Mouse (Mus musculus) mouse embryonic stem cell (cell line): ENCODE results near the gene E2f3.

Experiments used
- in situ Hi-C, 2 experiments: fragments of 300-500 bp; cut with MboI; formaldehyde crosslinking; loops; 1 replicate in 1 of 2; 3 replicates in 1 of 2; pipeline ENCODE4 v1.14.3; 2019 to 2020; ENCODE audit warnings: low sequenced_read_pairs in 2 of 2, low pct_unique_long_range_greater_than_20kb in 1 of 2, mixed read lengths in 1 of 2; ENCODE audit not compliant: unreplicated experiment in 1 of 2

Gene E2f3

DNA sequence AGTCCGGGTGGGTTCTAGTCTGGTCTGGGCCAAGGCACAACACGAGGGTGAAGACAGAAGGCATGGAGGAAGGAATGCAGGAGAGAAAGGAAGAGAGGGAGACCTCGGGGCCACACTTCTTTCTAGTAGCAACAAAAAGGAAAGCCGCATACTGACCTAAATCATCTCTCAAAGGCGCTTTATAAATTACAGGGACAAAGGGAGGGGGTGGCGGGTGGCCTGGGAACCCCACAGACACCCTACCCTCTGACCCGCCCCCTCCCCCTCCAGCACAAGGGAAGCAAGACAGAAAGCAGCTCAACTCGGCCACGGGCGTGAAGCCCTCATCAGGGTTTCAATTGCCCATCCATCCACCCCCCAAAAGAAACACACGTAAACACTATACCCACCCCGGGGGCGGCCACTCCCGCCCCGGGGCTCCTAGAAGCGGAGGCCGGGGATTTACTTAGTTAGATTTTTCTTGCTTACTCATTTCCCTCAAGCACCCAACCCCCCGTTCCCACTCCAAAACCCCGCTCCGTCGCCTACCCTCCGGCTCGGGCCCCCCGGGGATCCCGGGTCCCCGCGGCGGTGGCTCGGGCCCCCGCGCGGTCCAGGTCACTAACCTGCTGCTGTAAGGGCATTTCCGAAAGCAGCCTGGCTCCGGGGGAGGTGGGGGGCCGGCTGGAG lies 2.2 kb downstream of the E2f3 start:
- in situ Hi-C loops, result loop anchor here in 1 of 2 experiments (10.0 kb wide), 1 partner anchor 101 kb away; no protein-coding TSS in a partner anchor

DNA sequence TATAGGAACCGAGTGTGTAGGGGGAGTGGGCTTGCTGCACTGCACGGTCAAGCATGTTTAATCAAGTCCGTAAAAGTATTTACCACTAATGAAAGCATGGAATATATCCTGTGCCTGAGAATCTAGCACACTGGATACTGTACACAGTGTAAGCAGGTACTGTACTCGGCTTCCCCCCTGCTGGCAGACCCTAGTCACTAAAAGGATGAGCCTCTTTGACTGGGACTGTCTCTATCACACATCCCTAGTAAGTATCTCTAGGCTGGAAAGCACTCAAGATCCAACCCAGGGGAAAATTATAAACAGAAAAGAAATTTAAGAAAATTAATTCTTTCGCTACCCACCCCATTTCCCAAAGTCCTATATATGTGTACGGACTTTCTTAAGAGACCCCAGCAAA lies 2.8 kb downstream of the E2f3 start:
- in situ Hi-C loops, result loop anchor here in 1 of 2 experiments (10.0 kb wide), 1 partner anchor 102 kb away; no protein-coding TSS in a partner anchor

DNA sequence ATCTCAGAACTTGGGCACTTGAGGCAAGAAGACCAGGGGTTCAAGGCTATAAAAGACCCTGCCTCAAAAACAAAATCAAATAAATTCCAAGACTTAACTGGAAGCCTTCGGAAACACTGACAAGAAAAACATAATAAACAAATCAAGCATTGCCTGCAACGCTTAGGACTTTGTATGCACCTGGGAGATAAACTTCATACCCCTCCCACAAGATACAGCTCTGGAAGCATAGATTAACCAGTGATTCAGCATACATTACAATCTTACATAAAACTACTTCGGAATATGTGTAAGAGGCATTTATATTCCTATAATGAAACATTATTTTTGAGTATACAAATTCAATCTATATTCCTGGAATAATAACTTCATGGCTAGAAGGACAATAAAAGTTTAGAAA lies 3.5 kb downstream of the E2f3 start:
- in situ Hi-C loops, result loop anchor here in 1 of 2 experiments (10.0 kb wide), 1 partner anchor 102 kb away; no protein-coding TSS in a partner anchor

DNA sequence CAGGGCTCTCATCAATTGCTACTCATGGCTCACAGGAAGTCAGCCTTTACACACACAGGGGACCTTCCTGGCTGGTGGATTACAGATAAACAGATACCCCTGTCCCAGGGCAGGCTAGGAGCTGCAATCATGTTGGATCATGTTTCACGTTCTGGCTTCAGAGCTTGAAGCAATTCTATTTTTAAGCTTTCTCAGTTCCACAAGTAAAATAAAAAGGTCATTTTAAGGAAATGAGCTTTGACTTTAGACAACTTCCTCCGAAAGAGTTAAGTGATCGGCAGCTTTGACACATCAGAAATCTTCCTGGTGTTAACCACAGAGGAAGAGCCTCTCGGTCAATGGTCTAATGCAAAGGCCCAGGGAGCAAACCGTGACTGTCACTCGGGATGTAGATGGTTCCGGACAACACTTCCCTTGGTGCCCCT lies 6.7 kb downstream of the E2f3 start:
- in situ Hi-C loops, result no loop called here

DNA sequence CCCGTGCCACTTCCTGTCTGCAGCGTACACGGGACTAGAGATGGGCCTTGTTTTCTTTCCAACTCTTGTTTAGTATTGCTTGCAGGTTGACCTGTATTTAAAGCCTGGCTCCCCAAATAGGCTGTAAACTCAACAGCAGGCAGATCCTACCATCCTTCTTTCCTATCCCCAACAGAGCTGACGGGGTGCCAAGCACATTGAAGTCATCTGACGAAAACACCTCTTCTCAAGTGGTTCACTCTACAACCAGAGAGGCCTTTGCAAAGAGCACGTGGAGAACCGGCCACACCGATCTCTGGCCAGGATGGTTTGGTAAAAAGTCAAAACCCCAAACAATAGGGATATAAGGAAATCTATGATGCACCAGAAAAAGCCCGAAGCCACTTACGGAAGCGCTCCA lies 8.5 kb downstream of the E2f3 start:
- in situ Hi-C loops, result no loop called here

DNA sequence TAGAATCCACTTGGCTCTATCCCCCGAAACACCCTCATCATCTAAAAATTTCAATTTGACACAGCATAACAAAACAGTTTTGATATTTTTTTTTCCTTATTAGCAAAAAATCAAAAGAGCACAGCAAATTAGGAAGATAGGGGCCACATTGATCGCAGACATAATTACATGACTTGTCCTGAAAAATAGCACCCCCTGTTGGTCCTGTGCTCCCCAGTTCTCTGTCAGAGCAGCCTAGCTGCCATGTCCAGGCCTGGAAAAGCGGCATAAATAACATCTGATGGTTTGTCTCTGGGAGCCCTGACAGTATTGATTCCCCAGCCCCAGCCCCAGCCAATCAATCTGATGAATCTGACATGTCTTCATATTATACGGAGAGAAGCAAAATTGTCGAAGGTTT lies 11.8 kb downstream of the E2f3 start:
- in situ Hi-C loops, result no loop called here

DNA sequence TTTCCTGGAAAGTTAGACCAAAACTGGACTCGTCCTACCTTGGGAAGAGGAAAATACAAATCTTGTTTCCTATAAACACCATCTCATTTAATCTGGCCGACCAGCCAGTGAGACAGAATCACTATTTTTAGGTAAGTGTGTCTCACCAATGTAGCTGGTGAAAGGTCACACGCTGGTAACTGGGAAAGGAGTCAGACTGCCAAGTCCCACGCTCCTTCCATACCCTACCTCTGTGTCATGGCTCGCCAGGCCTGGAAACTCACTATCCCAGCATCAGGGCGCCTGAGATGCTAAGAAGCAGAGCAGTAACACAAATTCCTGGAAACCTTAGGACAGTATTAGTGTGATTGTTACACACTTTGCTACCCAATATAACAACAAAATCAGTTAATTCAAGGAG lies 12.3 kb downstream of the E2f3 start:
- in situ Hi-C loops, result no loop called here

DNA sequence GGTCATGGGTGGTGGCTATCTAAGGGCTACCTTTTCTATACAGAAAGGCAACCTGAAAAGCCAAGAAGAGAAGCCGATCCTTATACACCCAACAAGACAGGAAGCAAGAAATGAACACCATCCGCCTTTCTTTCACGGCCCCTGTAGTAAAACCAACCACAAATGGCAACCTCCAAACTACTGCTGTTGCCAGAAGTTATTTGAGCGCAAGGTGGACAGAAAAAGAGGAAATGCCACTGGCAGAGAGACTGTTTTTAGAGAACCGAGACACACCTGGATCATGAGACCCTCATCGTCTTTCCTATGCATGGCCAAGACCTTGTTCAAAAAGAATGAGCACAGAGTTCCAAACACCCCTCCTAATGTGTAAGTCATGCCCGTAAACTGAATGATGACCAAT lies 15.5 kb downstream of the E2f3 start:
- in situ Hi-C loops, result no loop called here

DNA sequence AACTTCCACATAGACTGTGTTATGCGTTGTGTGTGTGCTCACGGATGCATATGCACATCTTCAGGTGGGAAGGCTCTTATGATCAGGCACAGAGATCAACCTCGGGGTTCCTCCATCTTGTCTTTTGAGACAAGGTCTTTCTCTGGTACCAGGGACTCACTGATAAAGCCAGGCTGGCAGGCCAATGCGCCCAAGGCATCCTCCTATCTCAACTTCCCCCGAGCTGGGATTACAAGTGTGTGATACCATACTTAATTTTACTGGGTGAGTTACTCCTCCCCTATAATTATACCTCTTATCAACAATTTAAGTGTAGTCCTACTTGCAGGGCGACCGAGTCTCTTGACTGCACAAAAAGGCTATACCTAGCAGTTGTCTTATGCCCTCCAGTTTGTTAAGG lies 17.2 kb downstream of the E2f3 start:
- in situ Hi-C loops, result no loop called here

DNA sequence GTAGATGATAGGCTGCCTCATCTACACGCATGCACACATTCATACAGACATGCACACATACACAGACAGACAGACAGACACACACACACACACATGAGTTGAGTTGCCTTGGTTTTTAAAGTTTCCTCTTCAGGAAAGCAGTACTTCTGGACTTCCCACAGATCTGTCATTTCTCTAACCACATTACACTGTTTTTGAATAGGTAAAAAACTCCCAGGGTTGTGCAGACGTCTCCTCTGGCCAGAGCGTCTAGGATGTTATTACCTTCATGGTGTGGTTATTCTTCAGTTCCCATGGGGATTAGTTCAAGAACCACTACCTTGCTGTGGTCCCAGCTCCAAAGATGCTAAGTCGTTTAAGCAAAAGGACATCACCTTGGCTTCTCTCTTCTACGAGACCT lies 18.5 kb downstream of the E2f3 start:
- in situ Hi-C loops, result no loop called here

DNA sequence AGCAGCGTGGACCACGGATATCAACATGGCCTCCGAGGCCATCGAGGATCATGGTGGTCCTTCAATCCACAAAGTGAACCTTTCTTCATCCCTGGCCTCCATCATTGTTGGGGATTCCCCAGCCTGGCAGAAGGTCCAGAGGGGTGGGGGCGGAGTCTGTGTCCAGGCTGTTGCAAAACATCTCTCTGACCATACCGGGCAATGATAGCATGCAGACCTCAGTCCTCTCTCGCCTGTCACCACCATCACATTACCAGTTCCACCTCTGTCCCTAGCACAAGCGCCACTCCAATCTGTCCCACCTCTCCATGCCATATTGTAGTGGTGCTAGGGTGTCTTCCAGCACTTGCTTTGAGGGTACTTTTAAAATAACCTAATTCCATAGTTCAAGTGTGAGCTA lies 18.9 kb downstream of the E2f3 start:
- in situ Hi-C loops, result no loop called here

DNA sequence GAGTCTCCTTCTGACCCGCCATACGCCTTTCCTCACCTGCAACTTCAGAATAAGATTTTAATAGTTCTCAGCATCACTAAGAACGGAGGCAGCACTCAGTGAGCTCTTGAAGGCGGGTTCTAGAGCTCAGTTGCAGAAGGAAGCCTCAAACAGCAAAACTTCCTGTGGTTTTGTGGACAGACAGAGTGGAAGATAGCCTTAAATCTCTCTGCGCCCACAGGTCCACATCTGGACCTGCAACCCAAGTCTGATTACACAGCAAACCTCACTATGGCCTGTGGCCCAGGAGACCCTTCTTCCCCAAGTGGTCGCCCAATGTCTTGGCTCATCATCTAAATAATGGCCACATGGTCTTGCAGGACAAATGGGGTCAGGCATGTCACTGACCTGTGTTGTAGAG lies 21.8 kb downstream of the E2f3 start:
- in situ Hi-C loops, result no loop called here

DNA sequence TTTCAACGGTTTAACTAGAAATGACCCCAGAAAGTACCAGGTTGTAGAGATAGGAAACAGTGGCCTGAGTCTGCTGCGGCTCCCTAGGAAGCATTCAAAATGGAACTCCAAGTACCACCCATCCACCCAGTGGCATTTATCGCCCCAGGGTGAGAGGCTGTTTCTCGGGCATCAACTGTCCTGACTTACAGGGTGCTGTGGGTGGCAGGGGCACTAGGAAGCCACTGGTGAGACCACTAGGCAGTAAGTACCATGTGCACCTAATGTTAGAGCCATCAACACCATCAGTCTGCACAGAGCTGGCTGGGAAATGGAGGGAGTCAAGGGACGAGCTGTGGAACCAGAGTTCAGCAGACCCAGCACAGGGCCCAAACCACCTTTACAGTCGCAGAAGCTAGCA lies 25.4 kb downstream of the E2f3 start:
- in situ Hi-C loops, result no loop called here

DNA sequence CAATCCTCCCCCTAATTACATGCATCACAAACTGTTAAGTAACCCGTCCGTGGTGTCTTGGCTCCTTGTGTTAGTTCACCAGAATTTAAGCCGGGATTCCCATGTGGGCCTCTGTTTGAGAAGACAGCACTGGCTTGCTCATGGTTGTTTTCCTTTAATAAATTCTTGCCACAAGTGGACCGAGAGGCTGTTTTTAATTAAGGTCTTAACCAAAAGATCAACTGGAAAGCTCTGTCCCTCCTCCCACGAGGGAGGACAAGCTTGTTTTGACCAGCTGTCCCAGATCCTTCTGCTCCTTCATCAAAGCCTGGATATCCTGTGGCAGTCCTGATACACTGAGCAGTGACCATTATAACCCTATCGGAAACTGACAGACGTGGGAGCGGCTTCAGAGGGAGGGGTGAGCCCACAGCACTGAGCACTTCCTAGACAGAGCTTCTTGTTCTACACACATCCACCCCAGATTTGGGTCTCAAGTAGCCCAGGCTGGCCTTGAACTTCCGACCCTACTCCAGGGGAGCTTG lies 28.1 kb downstream of the E2f3 start:
- in situ Hi-C loops, result no loop called here

DNA sequence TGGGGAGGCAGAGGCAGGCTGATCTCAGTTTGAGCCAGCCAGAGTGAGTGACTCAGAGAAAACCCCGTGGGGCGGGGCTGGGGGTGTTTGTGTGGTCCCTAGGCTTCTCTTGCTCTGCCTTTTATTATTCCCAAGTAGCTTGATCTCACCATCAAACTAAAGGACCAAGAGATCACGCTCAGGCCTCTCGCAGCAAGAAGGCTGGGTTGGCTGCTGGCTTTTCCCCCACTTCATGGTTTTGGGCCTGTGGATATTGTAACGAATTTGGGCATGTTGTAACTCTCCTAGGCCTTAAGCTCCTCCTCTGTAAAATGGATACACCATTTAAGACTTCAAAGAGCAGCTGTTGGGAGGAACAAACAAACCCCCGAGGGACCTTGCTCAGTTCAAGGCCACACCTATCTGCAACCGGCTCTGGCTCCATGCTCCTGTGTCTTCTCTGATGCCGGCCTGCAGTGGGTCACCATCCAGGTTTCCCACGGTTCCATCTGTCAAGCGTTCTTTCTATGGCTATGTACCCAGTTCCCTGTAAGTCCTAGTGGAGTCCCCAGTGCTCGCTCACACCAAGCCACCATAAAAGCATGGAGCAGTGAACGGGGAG lies 28.9 kb downstream of the E2f3 start:
- in situ Hi-C loops, result no loop called here

DNA sequence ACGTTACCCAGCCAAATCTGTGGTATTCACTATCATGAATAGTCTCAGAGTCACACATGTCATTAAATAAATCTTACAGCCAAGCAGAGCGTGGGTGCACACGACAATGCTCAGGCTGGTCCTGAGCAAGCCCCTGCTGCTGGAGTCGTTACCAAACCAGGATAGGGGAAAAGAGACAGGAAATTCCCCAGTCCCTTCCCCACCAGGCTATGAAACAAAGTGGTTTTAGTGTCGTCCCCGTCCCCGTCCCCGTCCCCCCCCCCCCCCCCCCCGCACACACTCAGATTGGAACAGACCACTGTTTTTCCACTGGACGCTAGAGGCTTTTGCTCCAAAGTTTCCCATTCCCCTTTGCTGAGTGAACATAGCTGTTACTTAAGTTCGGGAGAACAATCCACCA lies 30.6 kb downstream of the E2f3 start:
- in situ Hi-C loops, result no loop called here

DNA sequence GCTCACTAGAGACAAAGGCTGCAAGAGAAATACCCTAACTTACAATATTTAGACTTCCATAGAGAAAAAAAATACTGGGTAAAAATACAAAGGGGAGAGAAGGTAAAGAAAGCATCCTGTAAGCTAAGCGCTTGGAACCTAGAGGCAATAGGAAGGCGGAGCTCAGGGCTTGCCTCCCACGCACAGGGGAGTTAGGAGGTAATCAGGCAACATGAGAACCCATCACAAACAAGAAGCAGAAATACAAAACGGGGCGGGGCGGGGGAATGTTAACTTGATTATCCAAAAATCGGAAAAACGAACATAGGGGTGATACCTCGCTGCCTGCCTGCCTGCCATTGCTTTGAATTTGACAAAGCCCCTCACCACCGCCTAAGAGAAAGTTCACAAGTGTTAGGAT lies 31.1 kb downstream of the E2f3 start:
- in situ Hi-C loops, result no loop called here

DNA sequence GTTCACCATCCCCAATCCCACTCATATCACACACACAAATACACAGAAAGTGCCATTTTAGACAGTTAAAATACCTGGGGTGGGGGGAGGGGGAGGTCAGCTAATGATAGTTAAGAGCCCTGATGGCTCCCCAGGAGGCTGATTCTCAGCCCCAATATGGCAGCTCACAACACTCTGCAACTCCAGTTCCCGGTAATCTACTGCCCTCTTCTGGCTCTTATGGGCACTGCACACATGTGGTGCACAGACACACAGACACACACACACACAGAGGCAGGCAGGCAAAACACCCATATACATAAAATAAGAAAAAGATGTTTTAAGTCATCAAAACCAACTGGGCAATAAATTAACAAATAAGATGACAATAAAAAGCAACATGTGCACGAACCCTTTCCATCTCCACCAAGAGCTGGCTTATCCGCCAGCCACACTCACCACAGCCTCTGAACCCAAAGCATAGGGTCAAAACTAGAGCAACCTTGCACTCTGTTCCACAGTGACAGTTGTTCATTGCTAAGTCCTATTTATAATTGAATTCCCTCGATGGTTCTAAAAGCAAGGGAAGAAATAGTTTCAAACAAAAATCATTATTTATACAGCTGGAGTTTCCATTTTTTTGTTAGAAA lies 32.3 kb downstream of the E2f3 start:
- in situ Hi-C loops, result no loop called here

DNA sequence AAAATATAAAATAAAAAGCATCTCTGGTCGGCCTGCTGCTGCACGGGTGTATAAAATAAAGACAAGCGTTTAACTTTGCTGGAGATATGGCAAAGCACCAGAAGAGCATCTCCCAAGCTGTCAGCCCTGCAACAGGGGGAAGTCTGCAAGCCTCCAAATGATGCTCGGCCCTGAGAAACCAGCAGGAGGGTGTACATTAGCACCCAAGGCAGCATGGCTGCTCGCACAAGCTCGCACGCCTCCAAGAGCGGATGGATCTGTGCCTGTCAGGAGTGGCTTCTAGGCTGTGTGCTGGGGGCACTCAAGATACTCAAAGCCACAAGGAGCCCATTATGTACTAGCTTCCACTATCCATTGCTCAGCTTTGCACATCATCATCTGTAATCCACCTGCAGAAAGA lies 39.8 kb downstream of the E2f3 start:
- in situ Hi-C loops, result no loop called here
